Mouse (Mus musculus) spleen, postnatal 36 days (tissue): ENCODE measurements around the gene Mapk8.

Experiments
- DNase-seq, 2 experiments: peaks; one replicate each; pipeline ENCODE4 v3.0.0; 2022; ENCODE audit warnings: low spot score in 2 of 2, mixed read lengths in 1 of 2

Gene Mapk8

GRCm38 (mm10) chr14:33398065-33398860 is 48.7 kb downstream of the Mapk8 start:
- no peak for DNase-seq

GRCm38 (mm10) chr14:33380830-33381457 is 66.0 kb downstream of the Mapk8 start:
- no peak for DNase-seq

- DNase-seq: no peak
Observed at GRCm38 (mm10) chr14:33378723-33379122, 68.2 kb downstream of the Mapk8 start.

DNA sequence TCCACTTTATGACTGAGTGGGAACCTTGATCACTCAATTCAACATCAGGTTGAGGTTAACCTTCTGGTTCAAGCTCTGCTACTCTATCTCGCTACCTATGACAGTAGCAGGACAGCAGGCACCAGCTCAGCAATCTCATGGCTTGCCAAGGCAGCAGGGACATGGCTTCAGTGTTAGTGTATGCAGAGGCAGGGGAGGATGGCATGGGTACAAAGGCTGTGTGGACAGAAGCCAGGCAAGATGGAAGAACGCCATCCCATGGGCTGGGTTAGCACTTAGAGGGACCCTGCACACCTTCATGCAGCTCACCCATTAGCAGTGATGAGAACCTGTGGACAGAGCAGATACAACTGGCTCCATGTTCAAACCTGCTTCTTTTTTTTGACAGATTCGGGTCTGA is 69.7 kb downstream of the Mapk8 start:
- no peak for DNase-seq

- no peak for DNase-seq
Observed at GRCm38 (mm10) chr14:33374089-33374488, 72.9 kb downstream of the Mapk8 start.

GRCm38 (mm10) chr14:33373271-33373670 is 73.7 kb downstream of the Mapk8 start:
- no peak for DNase-seq

GRCm38 (mm10) chr14:33371248-33371647 is 75.7 kb downstream of the Mapk8 start:
- peak in 1 of 2 experiments; percentile 18 for DNase-seq

DNA sequence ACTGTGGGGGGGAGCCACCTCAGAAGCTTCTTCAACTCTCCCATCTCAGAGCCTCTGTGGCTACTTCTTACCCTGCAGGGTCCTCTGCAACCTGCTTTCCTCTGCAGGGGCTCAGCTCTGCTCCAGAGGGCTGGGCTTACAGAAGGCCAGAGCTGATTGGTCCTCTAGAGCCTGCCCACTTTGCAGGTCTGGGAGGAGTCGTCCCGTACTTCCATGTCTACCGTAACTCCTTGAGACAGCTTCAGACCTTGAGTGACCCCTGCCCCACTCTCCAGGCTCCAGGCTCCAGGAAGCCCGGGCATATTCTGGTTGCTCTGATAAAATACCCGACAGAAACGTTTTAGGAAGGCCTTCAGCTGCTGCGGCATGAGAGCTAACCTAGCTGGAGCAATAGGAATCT is 76.9 kb downstream of the Mapk8 start:
- no peak for DNase-seq

GRCm38 (mm10) chr14:33369375-33369774 is 77.6 kb downstream of the Mapk8 start:
- DNase-seq: no peak

DNA sequence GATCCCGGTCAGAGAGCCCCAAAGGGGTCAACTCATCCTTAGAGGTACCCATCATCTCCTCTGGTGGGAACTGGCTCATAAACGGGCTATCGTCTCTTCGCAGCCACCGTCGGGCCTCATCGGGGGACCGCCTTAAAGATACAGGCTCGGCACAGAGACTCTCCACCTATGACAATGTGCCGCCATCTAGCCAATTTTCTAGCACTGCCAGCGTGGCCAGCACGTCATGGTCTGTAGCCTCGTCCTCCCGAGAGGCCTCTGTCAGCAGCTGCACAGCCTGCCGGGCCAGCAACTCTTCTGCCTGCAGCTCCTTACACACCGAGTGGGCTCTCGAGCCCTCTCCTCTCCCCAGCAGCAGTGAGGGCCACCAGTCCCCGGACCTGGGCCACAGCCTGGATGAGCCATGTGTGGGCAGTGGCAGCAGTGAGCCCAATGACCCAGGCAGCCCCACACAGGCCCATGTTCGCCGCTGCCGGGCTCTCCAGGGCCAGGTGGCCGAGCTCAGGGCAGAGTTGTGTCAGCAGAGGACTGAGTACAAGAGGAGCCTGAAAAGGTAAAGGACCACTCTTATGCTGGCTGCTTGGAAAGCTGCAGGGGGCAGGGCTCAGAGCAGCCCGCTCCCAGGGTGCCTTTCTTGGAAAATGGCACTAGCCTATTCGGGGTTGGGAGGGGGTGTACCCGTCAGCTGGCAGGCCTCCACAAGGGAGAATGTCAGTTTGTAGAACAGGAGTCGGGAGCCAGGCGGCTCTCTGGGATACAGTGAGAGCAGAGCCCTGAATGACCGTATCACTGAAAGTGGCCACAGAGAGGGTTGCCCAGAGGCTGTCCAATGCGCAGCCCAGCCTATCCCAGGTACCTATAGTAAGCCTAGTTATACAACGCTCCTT is 79.8 kb downstream of the Mapk8 start:
- no peak for DNase-seq

DNA sequence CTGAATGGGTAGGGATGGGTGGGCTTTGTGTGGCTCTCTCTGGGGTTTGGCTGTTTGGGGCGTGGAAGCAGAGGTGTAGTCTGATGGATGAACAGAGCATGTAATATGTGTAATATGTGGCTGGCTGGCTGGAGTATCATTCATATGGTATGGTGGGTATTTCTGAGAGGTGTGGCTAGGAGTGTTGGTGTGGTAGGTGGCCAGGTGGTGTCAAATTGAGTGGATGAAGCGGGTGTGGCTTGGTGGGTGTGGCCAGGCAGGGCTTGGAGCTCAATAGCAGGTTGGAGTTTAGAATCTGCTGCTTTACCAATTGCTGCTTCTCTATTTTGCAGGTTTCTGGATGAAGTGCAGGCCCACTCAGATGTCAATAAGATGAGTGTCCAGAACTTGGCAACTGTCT is 82.9 kb downstream of the Mapk8 start:
- DNase-seq: no peak

GRCm38 (mm10) chr14:33363611-33364010 is 83.3 kb downstream of the Mapk8 start:
- no peak for DNase-seq

GRCm38 (mm10) chr14:33362807-33363206 is 84.2 kb downstream of the Mapk8 start:
- DNase-seq: no peak

DNA sequence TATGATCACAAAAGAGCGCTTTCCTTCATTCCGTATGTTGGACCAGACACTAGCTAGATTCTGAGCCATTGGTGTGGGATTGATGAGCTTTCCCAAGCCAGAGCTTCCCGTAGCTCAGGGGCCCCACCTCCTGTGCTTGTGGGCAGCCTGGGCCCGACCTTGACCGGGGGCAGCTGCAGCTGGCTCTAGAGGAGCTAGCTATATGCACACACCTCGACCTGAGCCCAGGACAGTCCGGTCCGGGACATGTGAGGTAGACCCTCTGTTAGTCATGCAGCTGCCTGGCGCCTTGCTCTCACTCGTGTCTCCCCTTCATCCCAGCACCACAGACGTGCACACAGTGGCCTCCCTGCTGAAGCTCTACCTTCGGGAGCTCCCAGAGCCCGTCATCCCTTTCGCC is 84.8 kb downstream of the Mapk8 start:
- no peak for DNase-seq

DNA sequence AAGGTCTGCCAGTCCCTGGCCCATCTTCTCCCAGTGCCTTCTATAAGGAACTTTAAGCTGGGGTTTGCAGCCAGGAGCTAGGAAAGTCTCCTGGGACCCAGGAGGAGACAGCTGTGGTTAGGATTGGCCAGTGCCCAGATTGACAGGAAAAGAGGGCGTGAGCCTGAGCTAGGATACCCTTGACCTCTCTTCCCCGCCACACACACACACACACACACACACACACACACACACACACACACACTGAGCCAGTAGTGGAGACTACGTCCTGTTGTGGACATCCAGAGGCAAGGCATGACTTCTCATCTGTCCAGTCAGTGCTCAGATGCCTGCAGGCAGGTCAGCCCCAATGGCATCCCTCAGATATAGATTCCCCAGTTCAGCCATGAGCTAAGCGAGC is 85.4 kb downstream of the Mapk8 start:
- DNase-seq: no peak

DNA sequence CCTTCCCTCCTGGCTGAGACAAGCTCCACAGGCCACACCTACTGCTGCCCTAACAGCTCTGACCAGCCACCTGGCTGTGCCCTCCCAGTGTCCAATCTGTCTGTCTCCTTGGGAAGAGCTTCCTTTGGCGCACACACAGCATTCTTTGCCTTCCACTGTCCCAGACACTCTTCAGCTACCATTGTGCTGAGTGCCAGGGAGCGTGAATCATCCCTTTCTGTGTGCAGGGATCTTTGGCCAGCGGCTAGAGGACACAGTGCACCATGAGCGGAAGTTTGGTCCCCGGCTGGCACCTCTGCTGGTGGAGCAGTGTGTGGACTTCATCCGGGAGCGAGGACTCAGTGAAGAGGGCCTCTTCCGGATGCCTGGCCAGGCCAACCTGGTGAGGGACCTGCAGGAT is 88.1 kb downstream of the Mapk8 start:
- no peak for DNase-seq

- no peak for DNase-seq
Observed at GRCm38 (mm10) chr14:33357600-33358368, 89.2 kb downstream of the Mapk8 start.

- no peak for DNase-seq
Observed at GRCm38 (mm10) chr14:33355276-33355675, 91.7 kb downstream of the Mapk8 start.

DNA sequence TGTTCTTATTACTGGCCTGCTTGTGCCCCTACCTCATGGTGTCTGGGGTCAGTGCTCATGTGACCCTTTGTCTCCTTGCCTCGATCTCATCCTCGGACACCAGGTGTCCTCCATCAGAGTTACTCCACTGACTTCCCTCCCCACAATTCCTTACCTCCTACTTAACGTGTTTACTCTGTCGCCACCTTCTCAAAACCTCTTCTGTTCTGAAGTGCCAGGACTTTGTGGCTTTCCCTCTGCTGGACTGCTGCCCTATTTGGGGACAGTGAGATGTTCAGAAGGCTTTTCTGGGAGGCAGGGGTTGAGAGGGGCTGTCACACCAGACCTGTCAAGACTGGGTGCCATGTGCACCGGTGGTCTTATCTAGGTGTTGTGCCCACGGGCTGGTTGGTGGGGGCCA is 94.1 kb downstream of the Mapk8 start:
- DNase-seq: no peak

DNA sequence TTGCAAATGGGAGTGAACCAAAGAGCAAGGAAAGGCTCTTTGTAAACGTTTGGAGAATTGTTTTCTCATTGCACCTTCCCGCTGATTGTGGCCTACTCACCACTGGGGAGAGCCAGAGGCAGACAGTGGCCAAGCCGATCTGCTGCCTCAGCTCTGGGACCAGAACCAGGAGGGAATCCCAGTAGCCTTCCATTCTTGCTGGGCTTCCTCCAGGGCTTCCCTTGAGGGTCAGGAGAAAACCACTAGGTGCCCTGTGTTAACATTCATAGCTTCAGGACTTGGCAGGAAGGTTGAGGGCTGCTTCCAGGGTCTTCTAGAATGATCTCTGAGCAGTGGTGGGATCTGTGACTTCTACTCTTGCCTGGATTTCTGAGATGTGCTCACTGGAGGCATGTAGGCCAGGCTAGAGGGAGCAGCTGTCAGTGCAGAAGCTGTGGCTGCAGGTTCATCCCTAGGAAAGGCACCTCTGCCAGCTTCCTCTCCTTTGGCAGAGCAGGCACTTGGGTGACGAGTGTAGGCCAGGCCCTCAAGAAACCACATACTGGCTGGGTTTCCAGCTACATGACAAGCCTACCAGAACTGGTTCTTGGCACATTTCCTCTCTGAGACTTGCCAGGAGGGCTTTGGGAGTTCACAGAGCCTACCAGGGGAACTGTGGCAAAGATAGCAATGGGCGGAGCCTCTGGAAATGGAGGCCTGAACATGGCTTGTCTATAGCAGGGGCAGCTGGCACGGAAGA is 94.8 kb downstream of the Mapk8 start:
- no peak for DNase-seq

- no peak for DNase-seq
Observed at GRCm38 (mm10) chr14:33351019-33351418, 95.9 kb downstream of the Mapk8 start.
